Mouse (Mus musculus) heart, embryonic 15.5 days (tissue): Measurements from ENCODE around the gene Cyb561. TPM values are rescaled to one million over a fixed set of nuclear protein-coding genes. Genes with fewer than 3 reads are reported as not detected.
A peak's percentile ranks its signal among the peaks of the same experiment; 100 is the strongest.

Experiments
- ATAC-seq: fragments of 200-750 bp; cut with Nextera tagmentation; replicated peaks from 2 replicates; pipeline ENCODE4 v1.8.0; 2017; ENCODE audit warnings: low read depth, moderate TSS enrichment; ENCODE audit not compliant: insufficient number of reproducible peaks, insufficient read depth, low FRiP score
- H3K27ac ChIP-seq: fragments of 300-500 bp; sonication (generic); 2 replicates; pipeline ENCODE4 v1.5.1; 2015; ENCODE audit warnings: mild to moderate bottlenecking, inconsistent platforms
- H3K27me3 ChIP-seq: fragments of 300-500 bp; sonication (generic); 2 replicates; pipeline ENCODE4 v1.6.1; 2015; ENCODE audit warnings: inconsistent platforms
- H3K36me3 ChIP-seq: fragments of 300-500 bp; sonication (generic); 2 replicates; pipeline ENCODE4 v1.6.1; 2015; ENCODE audit warnings: mild to moderate bottlenecking, inconsistent platforms
- H3K4me1 ChIP-seq: fragments of 300-500 bp; sonication (generic); replicated peaks from 2 replicates; pipeline ENCODE4 v1.6.1; 2015; ENCODE audit warnings: inconsistent platforms
- H3K4me2 ChIP-seq: fragments of 300-500 bp; sonication (generic); 2 replicates; pipeline ENCODE4 v1.6.1; 2015; ENCODE audit warnings: inconsistent platforms, mild to moderate bottlenecking, moderate library complexity
- H3K4me3 ChIP-seq: fragments of 300-500 bp; sonication (generic); 2 replicates; pipeline ENCODE4 v1.5.1; 2015; ENCODE audit warnings: mild to moderate bottlenecking, inconsistent platforms
- H3K9ac ChIP-seq: fragments of 300-500 bp; sonication (generic); 2 replicates; pipeline ENCODE4 v1.6.1; 2015; ENCODE audit warnings: mild to moderate bottlenecking, inconsistent platforms
- H3K9me3 ChIP-seq: fragments of 300-500 bp; sonication (generic); replicated peaks from 2 replicates; pipeline ENCODE4 v1.6.1; 2016; ENCODE audit warnings: inconsistent platforms
- WGBS: fragments of 180-500 bp; shearing (Covaris S2); methylation state at CpG from one replicate; pipeline ENCODE4 v1.1.7; 2015; ENCODE audit warnings: mixed read lengths; 5-methylcytosine and 5-hydroxymethylcytosine counted together
- polyA plus RNA-seq: library from polyadenylated mRNA; unstranded; fragments of >200 nt; fragmentation: Nextera tagmentation; extraction: Ambion mirVana; gene quantifications from 2 replicates; pipeline ENCODE4 v1.2.1, GENCODE M21; 2015

Cyb561 gene
- polyA plus RNA-seq, 1 experiment from 2014 or later: 6.2 TPM

DNA sequence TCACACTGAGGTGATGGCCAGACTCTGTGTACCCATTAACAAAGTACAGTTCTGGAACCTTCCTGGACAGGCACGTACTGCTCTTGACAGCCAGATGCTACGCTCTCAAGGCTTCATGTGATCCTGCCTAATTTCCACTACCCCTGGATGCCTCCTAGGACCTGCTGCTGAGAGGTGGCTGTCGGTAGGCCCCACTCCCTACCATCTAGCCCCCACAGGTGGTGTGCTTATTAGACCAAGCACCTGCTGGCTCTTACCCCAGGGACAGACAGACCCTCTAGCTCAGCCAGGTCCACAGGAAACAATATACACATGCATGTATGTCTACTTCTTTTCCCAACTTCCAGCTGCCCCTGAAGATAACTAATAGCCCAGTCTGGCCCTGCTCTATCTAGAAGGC lies 16.2 kb downstream of the Cyb561 start:
- no peak for ATAC-seq
- peaks cover 28% of the 10 kb centered on the region for H3K27me3 ChIP-seq

DNA sequence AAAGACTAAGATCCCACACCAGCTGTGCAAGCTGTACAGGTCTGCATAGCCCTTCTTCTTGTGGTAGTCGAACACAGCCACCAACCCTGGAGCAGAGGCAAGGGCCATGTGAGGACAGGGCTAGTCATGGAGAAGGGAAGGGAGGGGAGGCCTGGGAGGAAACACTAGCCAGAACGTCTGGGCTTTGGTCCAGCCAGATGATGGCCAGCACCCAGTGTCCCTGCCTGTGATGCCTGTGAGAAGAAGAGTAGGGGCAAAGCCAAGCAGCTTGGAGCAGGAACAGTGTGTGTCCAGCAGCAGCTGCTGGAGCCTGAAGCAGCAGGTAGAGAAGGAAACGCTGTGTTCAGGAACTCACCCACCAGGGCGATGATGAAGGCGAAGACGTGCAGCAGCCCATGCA lies 16.9 kb downstream of the Cyb561 start:
- Histone ChIP-seq H3K4me1 (0 out of 2 replicates have a peak, but pooled peaks cover 2% of the 10 kb centered on the region), H3K9ac (no peak overlapping the region), H3K36me3 (no peaks in the 10 kb centered on the region), H3K4me2 (no peak overlapping the region), H3K9me3 (no peaks in the 10 kb centered on the region), H3K27ac (no peak overlapping the region), H3K27me3 (peaks cover 21% of the 10 kb centered on the region), H3K4me3 (no peak overlapping the region)
- no peak for ATAC-seq
- WGBS: 72% methylated on average over 6 of the region's 6 CpGs

More for the DNA sequence above, 16.2 kb downstream of the Cyb561 start:
- Histone ChIP-seq H3K27ac (no peak overlapping the region), H3K36me3 (no peaks in the 10 kb centered on the region), H3K4me2 (no peak overlapping the region), H3K4me3 (no peak overlapping the region), H3K9ac (no peak overlapping the region), H3K4me1 (0 out of 2 replicates have a peak, but pooled peaks cover 2% of the 10 kb centered on the region), H3K9me3 (no peaks in the 10 kb centered on the region)
- WGBS: 82% methylated on average over 3 of the region's 3 CpGs

DNA sequence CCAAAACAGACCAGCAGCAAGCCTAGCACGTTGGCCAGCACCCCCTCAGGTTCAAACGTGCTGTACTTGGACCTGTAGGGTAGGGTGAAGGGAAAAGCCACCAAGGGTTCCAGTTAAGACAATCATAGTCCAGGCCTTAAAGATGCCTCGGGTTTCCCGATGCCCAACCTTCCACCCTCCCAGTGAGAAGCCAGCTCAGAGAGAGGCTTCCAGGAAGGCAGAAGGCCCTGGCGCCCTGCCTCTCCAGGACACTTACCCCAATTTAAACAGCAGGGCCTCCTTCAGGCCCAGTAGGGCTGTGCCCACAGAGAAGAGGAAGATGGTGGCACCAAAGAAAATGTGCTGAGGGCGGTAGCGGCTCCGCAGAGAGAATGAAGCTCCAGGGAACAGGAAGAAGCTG lies 17.6 kb downstream of the Cyb561 start:
- Histone ChIP-seq H3K4me2 (no peak overlapping the region), H3K4me1 (0 out of 2 replicates have a peak, but pooled peaks cover 2% of the 10 kb centered on the region), H3K27ac (no peak overlapping the region), H3K36me3 (no peaks in the 10 kb centered on the region), H3K27me3 (peaks cover 21% of the 10 kb centered on the region), H3K4me3 (no peak overlapping the region), H3K9ac (no peak overlapping the region), H3K9me3 (no peaks in the 10 kb centered on the region)
- no peak for ATAC-seq
- 83% methylated on average over 8 of the region's 8 CpGs for WGBS

GRCm38 (mm10) chr11:105934816-105935215 lies 18.3 kb downstream of the Cyb561 start:
- no peak overlapping the region for H3K27ac ChIP-seq
- no peak overlapping the region for H3K9ac ChIP-seq
- 54% methylated on average over 6 of the region's 6 CpGs for WGBS
- no peaks in the 10 kb centered on the region for H3K36me3 ChIP-seq
- H3K27me3 ChIP-seq: peaks cover 15% of the 10 kb centered on the region
- no peak overlapping the region for H3K4me2 ChIP-seq
- no peak overlapping the region for H3K4me3 ChIP-seq
- no peaks in the 10 kb centered on the region for H3K9me3 ChIP-seq
- 0 out of 2 replicates have a peak, but pooled peaks cover 2% of the 10 kb centered on the region for H3K4me1 ChIP-seq
- ATAC-seq: 0 out of 2 replicates have a peak, but pooled peaks have one; percentile 29

- no peak overlapping the region for H3K27ac ChIP-seq
- no peak for ATAC-seq
- H3K9me3 ChIP-seq: no peaks in the 10 kb centered on the region
- no peaks in the 10 kb centered on the region for H3K36me3 ChIP-seq
- H3K27me3 ChIP-seq: peaks cover 11% of the 10 kb centered on the region
- no peak overlapping the region for H3K4me2 ChIP-seq
- no peak overlapping the region for H3K4me3 ChIP-seq
- no peak overlapping the region for H3K9ac ChIP-seq
- 48% methylated on average over 5 of the region's 5 CpGs for WGBS
- 0 out of 2 replicates have a peak, but pooled peaks cover 2% of the 10 kb centered on the region for H3K4me1 ChIP-seq
Measured at GRCm38 (mm10) chr11:105934303-105934711, 18.8 kb downstream of the Cyb561 start.

DNA sequence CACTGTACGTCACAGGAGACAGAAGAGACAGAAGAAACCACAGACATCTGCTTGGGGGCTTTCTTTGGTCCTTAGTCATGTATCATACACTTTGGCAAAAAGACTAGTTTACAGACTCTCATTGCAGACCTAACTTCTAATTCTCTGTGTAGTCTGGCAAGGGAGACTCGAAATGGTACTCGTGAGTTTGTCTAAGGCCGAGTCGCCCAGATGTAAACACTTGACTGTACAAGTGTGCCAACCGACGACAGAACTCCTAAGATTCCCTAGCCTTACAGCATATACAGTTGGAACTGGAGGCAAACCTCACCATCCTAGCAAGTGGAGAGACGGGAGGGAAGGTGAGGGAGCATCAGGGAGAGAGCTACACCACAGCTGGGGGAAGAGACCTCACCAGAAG lies 19.4 kb downstream of the Cyb561 start:
- Histone ChIP-seq H3K4me1 (0 out of 2 replicates have a peak, but pooled peaks cover 2% of the 10 kb centered on the region), H3K9me3 (no peaks in the 10 kb centered on the region), H3K27ac (no peak overlapping the region), H3K4me3 (no peak overlapping the region), H3K36me3 (no peaks in the 10 kb centered on the region), H3K4me2 (no peak overlapping the region), H3K27me3 (peaks cover 8% of the 10 kb centered on the region; the same call in 1 of the 2 replicates), H3K9ac (no peak overlapping the region)
- 76% methylated on average over 8 of the region's 8 CpGs for WGBS
- no peak for ATAC-seq

GRCm38 (mm10) chr11:105931380-105931779 lies 21.8 kb downstream of the Cyb561 start:
- WGBS: 77% methylated on average over 3 of the region's 3 CpGs
- H3K4me3 ChIP-seq: no peak overlapping the region
- H3K9me3 ChIP-seq: no peaks in the 10 kb centered on the region
- H3K4me2 ChIP-seq: no peak overlapping the region
- H3K27me3 ChIP-seq: no peaks in the 10 kb centered on the region
- H3K36me3 ChIP-seq: no peaks in the 10 kb centered on the region
- H3K4me1 ChIP-seq: 0 out of 2 replicates have a peak, but pooled peaks cover 4% of the 10 kb centered on the region
- H3K27ac ChIP-seq: no peak overlapping the region
- ATAC-seq: no peak
- no peak overlapping the region for H3K9ac ChIP-seq

DNA sequence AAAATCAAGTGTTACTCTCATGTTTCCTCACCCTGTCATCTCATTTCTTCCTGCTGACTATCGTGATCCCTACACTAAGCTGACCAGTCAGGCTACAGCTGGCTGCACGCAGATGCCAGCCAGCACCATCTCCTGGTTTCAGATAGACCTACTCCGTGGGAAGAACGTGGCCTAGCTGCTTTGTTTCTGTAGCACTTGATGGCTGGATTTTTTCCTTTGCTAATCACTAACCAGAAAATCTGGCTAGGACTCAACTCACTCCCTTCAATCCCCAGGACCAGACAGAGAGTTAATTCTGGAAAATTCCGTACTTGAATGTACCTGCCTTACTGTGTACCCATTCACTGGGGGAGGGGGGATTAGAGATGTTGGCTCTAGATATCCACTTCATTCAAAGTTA lies 25.0 kb downstream of the Cyb561 start:
- no peak overlapping the region for H3K9ac ChIP-seq
- H3K27me3 ChIP-seq: no peaks in the 10 kb centered on the region
- no peak overlapping the region for H3K4me2 ChIP-seq
- WGBS: 69% methylated on average over 5 of the region's 5 CpGs
- no peak overlapping the region for H3K4me3 ChIP-seq
- peaks cover 6% of the 10 kb centered on the region; the same call in 1 of the 2 replicates for H3K36me3 ChIP-seq
- H3K27ac ChIP-seq: no peak overlapping the region
- 0 out of 2 replicates have a peak, but pooled peaks cover 2% of the 10 kb centered on the region for H3K4me1 ChIP-seq
- no peak for ATAC-seq
- no peaks in the 10 kb centered on the region for H3K9me3 ChIP-seq

DNA sequence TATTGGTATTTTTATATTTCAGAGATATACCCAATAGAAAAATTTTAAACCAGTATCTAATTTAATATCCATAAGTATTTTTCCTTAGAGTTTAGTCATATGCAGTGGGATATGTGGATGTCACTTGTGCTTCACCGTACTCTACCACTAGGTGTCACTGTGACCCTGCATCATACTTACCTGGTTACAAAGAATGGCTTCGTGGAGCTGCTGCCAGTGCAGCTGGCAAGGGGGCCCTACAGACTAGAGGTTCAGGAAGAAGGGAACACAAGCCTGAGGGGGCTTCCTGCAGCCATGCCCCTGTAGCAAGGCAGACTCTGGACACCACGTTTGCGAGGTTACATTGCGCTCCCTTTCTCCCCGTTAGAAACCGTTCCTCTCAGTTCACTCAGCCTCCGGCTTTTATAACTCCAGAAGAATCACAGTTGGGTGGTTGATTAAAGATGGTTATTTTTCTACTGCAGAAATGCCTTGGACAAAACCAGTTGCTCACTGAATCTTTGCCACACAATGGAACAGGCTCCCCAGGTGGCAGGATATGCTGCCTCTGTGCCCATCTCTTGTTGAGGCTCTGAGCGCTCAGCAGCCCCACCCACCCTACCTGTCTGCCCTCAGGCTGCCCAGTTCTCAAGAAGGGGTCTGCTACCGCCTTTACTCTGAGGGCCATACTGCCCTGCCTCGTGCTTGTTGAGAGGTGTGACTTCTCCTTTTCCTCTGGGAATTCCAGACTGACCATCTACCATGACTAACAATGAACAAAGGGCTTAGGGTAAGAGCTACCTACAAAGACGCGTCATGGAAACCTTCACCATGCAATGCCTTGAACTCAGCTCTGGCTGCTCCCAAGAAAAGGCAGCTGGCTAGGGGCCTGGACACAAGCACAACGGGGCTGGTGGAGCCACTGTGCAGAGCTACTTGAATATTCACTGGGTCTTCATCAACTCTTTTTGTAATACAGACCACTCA lies 25.8 kb downstream of the Cyb561 start:
- 60% methylated on average over 14 of the region's 14 CpGs for WGBS
- ATAC-seq: no peak

GRCm38 (mm10) chr11:105922769-105923663 lies 30.1 kb downstream of the Cyb561 start:
- H3K36me3 ChIP-seq: peaks cover 40% of the 10 kb centered on the region
- 0 out of 2 replicates have a peak, but pooled peaks have one; percentile 29 for ATAC-seq
- H3K4me2 ChIP-seq: no peak overlapping the region
- H3K4me3 ChIP-seq: no peak overlapping the region
- H3K9me3 ChIP-seq: no peaks in the 10 kb centered on the region
- 0 out of 2 replicates have a peak, but pooled peaks cover 2% of the 10 kb centered on the region for H3K4me1 ChIP-seq
- H3K9ac ChIP-seq: no peak overlapping the region
- no peak overlapping the region for H3K27ac ChIP-seq
- no peaks in the 10 kb centered on the region for H3K27me3 ChIP-seq
- 88% methylated on average over 20 of the region's 20 CpGs for WGBS

More for the DNA sequence above, 25.8 kb downstream of the Cyb561 start:
- no peak overlapping the region for H3K9ac ChIP-seq
- H3K9me3 ChIP-seq: no peaks in the 10 kb centered on the region
- no peaks in the 10 kb centered on the region for H3K27me3 ChIP-seq
- H3K4me2 ChIP-seq: no peak overlapping the region
- peaks cover 14% of the 10 kb centered on the region; the same call in 1 of the 2 replicates for H3K36me3 ChIP-seq
- H3K4me1 ChIP-seq: 0 out of 2 replicates have a peak, but pooled peaks cover 2% of the 10 kb centered on the region
- no peak overlapping the region for H3K4me3 ChIP-seq
- no peak overlapping the region for H3K27ac ChIP-seq

- Histone ChIP-seq H3K9me3 (no peaks in the 10 kb centered on the region), H3K4me1 (no peaks in the 10 kb centered on the region), H3K4me3 (no peak overlapping the region), H3K27ac (no peak overlapping the region), H3K36me3 (peaks cover 44% of the 10 kb centered on the region), H3K27me3 (no peaks in the 10 kb centered on the region), H3K4me2 (no peak overlapping the region), H3K9ac (no peak overlapping the region)
- ATAC-seq: no peak
- 74% methylated on average over 5 of the region's 5 CpGs for WGBS
Measured at GRCm38 (mm10) chr11:105921275-105921674, 31.9 kb downstream of the Cyb561 start.
